Mouse (Mus musculus) bone marrow macrophage, adult 2 months (primary cell): Measurements from ENCODE around the gene Ttll5.

Source experiments
- CTCF ChIP-seq: IDR thresholded peaks from 2 replicates; pipeline ENCODE4 v1.5.1; 2012; ENCODE audit warnings: low read depth, mild to moderate bottlenecking, low read length, moderate library complexity
- POLR2A ChIP-seq: IDR thresholded peaks from 2 replicates; pipeline ENCODE4 v1.6.1; 2012; ENCODE audit warnings: mild to moderate bottlenecking, low read depth, low read length, borderline replicate concordance

- TF ChIP-seq CTCF (no peak), POLR2A (no peak)
These were observed 163.7 kb downstream of the Ttll5 start for GRCm38 (mm10) chr12:85988121-85988520.
